Mouse (Mus musculus) midbrain, embryonic 15.5 days (tissue): Measurements from ENCODE around the gene Polr1c. TPM values are rescaled to one million over a fixed set of nuclear protein-coding genes. Genes with fewer than 3 reads are reported as not detected.

Source experiments
- microRNA counts: library from miRNA; unstranded; fragments of <30 nt; microRNA quantifications from one replicate; lab custom pipeline; 2016
- microRNA-seq: library from miRNA; unstranded; fragments of <30 nt; microRNA quantifications from one replicate; pipeline ENCODE4, GENCODE M21; 2016
- polyA plus RNA-seq: library from polyadenylated mRNA; unstranded; fragments of >200 nt; fragmentation: Nextera tagmentation; extraction: Ambion mirVana; gene quantifications from 2 replicates; pipeline ENCODE4 v1.2.1, GENCODE M21; 2015

The Polr1c gene
- polyA plus RNA-seq, 1 experiment from 2014 or later = 71.6 TPM

MicroRNA genes within 50 kb of the gene (microRNA counts, 519-probe panel; counts per million panel counts)
- microRNA mmu-miR-693-3p (lab: Ali Mortazavi, UCI) = not detected
- microRNA mmu-miR-693-5p (lab: Ali Mortazavi, UCI) = not detected

Small RNA genes lying within 50 kb of the gene (microRNA-seq; reads per million reads assigned to microRNA genes)
- gene Mir693 = not detected

Other genes starting within 250 kb of the Polr1c start
- gene Vegfa, start 215.7 kb downstream of the Polr1c start, polyA plus RNA-seq = 4.0 and 5.4 TPM in 2 replicates
- gene Mrps18a, start 137.1 kb downstream of the Polr1c start, polyA plus RNA-seq = 147 TPM in 2 replicates
- gene Rsph9, start 103.8 kb downstream of the Polr1c start, polyA plus RNA-seq = 51.2 and 51.9 TPM in 2 replicates
- gene Mad2l1bp, start 94.5 kb downstream of the Polr1c start, polyA plus RNA-seq = 21.3 and 24.8 TPM in 2 replicates
- 46.2 and 46.3 TPM in 2 replicates for gene Gtpbp2, start 87.0 kb downstream of the Polr1c start, polyA plus RNA-seq
- 7.4 and 8.2 TPM in 2 replicates for gene Polh, start 45.4 kb downstream of the Polr1c start, polyA plus RNA-seq
- 40.4 and 41.0 TPM in 2 replicates for gene Xpo5, start 45.3 kb downstream of the Polr1c start, polyA plus RNA-seq
- gene Yipf3, start within 50 bp of the Polr1c start, polyA plus RNA-seq = 95.2 and 107 TPM in 2 replicates
- gene Lrrc73, start 5.5 kb upstream of the Polr1c start, polyA plus RNA-seq = 14.7 and 16.6 TPM in 2 replicates
- 29.4 and 31.4 TPM in 2 replicates for gene Tjap1, start 35.0 kb upstream of the Polr1c start, polyA plus RNA-seq
- 22.5 and 23.7 TPM in 2 replicates for gene Dlk2, start 49.4 kb upstream of the Polr1c start, polyA plus RNA-seq
- 10.7 TPM in 2 replicates for gene Abcc10, start 80.3 kb upstream of the Polr1c start, polyA plus RNA-seq
- gene Zfp318, start 135.7 kb upstream of the Polr1c start, polyA plus RNA-seq = 18.7 and 21.8 TPM in 2 replicates
- gene Crip3, start 180.9 kb upstream of the Polr1c start, polyA plus RNA-seq = 2.0 and 3.0 TPM in 2 replicates
- not detected in 2 replicates for gene Slc22a7, start 190.4 kb upstream of the Polr1c start, polyA plus RNA-seq
- 8.7 and 9.0 TPM in 2 replicates for gene Ttbk1, start 239.6 kb upstream of the Polr1c start, polyA plus RNA-seq
- 14.5 and 17.3 TPM in 2 replicates for gene Dnph1, start 248.7 kb upstream of the Polr1c start, polyA plus RNA-seq